Mouse (Mus musculus): ENCODE data around the gene Ppp1r1b.

DNA sequence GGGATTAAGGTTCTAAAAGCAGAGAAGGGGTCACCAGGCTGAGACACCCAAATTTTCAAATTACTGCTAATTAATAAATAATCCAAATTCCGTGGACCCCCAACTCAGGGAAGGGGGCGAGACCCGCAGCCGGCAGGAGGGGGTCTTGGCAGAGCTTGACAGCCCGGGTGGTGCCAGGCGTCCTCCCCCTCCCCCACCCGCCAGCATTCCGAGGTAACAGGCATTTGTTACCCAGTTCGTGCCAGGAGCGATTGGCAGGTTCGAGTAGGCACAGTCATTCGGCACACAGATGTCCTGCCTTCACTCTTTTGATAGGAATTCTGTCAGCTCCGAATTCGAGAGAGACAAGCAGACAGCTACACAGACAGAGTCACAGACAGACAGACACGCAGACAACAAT, 29.1 kb upstream of the Ppp1r1b start:
- TF ChIP-seq EP300 (IDR thresholded peaks at IDR 0.05; ENCODE audit: low read depth) = no peak
- TF ChIP-seq CTCF (IDR thresholded peaks at IDR 0.05; ENCODE audit: low read depth) = no peak
